Mouse (Mus musculus) B cell, adult 67 days (primary cell): ENCODE results near the gene Mavs. TPM values are rescaled to one million over a fixed set of nuclear protein-coding genes. Genes with fewer than 3 reads are reported as not detected.

Experiments
- total RNA-seq, 2 experiments: library from RNA; stranded (reverse); gene quantifications; 4 replicates each; pipeline ENCODE4 v1.2.4; 2023

The Mavs gene
- total RNA-seq, result 10 to 100 TPM; 28.4 to 43.4 TPM

GRCm38 (mm10) chr2:131233307-131234126 lies at the start of gene Mavs:
Gene Mavs, plus strand, starts transcription at chr2:131234063.

GRCm38 (mm10) chr2:131186771-131187601 lies 46.9 kb upstream of the Mavs start, which contains the start of the genes Cdc25b and Spef1:
Gene Cdc25b, plus strand, starts transcription at chr2:131186949.
Gene Spef1, minus strand, starts transcription at chr2:131187282.

GRCm38 (mm10) chr2:131206778-131207177 lies 27.1 kb upstream of the Mavs start, which contains the start of gene Ap5s1:
Gene Ap5s1, plus strand, starts transcription at chr2:131207078.

GRCm38 (mm10) chr2:131262213-131262672 lies 28.4 kb downstream of the Mavs start, which contains the start of gene Pank2:
Gene Pank2, plus strand, starts transcription at chr2:131262495.

Other genes starting within 250 kb of the Mavs start
- not detected for gene Gfra4, start 191.0 kb upstream of the Mavs start, total RNA-seq
- gene Adam33, start 170.2 kb upstream of the Mavs start, total RNA-seq, result not detected
- gene Siglec1, start 147.3 kb upstream of the Mavs start, total RNA-seq, result under 1 TPM in 1 of 2 experiments, not detected in 1; 0.32 TPM
- gene Hspa12b, start 106.8 kb upstream of the Mavs start, total RNA-seq, result under 1 TPM in 1 of 2 experiments, not detected in 1; 0.35 TPM
- gene Gm11037, start 100.6 kb upstream of the Mavs start, total RNA-seq, result not detected
- 10 to 100 TPM; 18.4 to 18.9 TPM for gene 1700037H04Rik, start 74.0 kb upstream of the Mavs start, total RNA-seq
- 10 to 100 TPM; 22.2 to 28.5 TPM for gene Cenpb, start 54.0 kb upstream of the Mavs start, total RNA-seq
- gene Cdc25b, start 47.1 kb upstream of the Mavs start, total RNA-seq, result 10 to 100 TPM; 79.3 to 83.2 TPM
- 1 to 10 TPM; 1.2 to 1.7 TPM for gene Spef1, start 46.8 kb upstream of the Mavs start, total RNA-seq
- 10 to 100 TPM; 12.0 to 12.6 TPM for gene Ap5s1, start 27.0 kb upstream of the Mavs start, total RNA-seq
- gene Pank2, start 28.4 kb downstream of the Mavs start, total RNA-seq, result 10 to 100 TPM; 74.5 to 75.2 TPM
- 1 to 10 TPM; 4.3 to 4.4 TPM for gene Rnf24, start 118.8 kb downstream of the Mavs start, total RNA-seq